Mouse (Mus musculus) lung, postnatal 0 days (tissue): ENCODE results near the gene Actc1. TPM values are rescaled to one million over a fixed set of nuclear protein-coding genes. Genes with fewer than 3 reads are reported as not detected.

Experiments
- ATAC-seq: fragments of 200-750 bp; cut with Nextera tagmentation; 2 replicates; pipeline ENCODE4 v1.8.0; 2017; ENCODE audit warnings: moderate library complexity
- DNase-seq: peaks from one replicate; pipeline ENCODE4 v3.0.0-alpha.2; 2016; ENCODE audit warnings: low spot score
- H3K27ac ChIP-seq: fragments of 300-500 bp; sonication (generic); 2 replicates; pipeline ENCODE4 v1.5.1; 2014; ENCODE audit warnings: antibody characterized with exemption, mild to moderate bottlenecking, low read length, mixed read lengths
- H3K27me3 ChIP-seq: fragments of 300-500 bp; sonication (generic); replicated peaks from 2 replicates; pipeline ENCODE4 v1.6.1; 2014; ENCODE audit warnings: low read length, mixed read lengths; ENCODE audit not compliant: insufficient read depth
- H3K36me3 ChIP-seq: fragments of 300-500 bp; sonication (generic); 2 replicates; pipeline ENCODE4 v1.6.1; 2014; ENCODE audit warnings: low read length, mixed read lengths; ENCODE audit not compliant: insufficient read depth
- H3K4me1 ChIP-seq: fragments of 300-500 bp; sonication (generic); 2 replicates; pipeline ENCODE4 v1.6.1; 2014; ENCODE audit warnings: antibody characterized with exemption, low read depth, low read length, mixed read lengths; ENCODE audit not compliant: insufficient read depth
- H3K4me2 ChIP-seq: fragments of 300-500 bp; sonication (generic); replicated peaks from 2 replicates; pipeline ENCODE4 v1.6.1; 2014; ENCODE audit warnings: low read depth, mild to moderate bottlenecking, low read length, moderate library complexity, mixed read lengths
- H3K4me3 ChIP-seq: fragments of 300-500 bp; sonication (generic); 2 replicates; pipeline ENCODE4 v1.5.1; 2014; ENCODE audit warnings: low read depth, low read length
- H3K9ac ChIP-seq: fragments of 300-500 bp; sonication (generic); replicated peaks from 2 replicates; pipeline ENCODE4 v1.6.1; 2014; ENCODE audit warnings: low read depth, mild to moderate bottlenecking
- H3K9me3 ChIP-seq: fragments of 300-500 bp; sonication (generic); 2 replicates; pipeline ENCODE4 v1.6.1; 2016; ENCODE audit warnings: low read length, mixed read lengths
- CTCF ChIP-seq: IDR thresholded peaks from 2 replicates; pipeline ENCODE4 v1.5.1; 2016; ENCODE audit warnings: antibody characterized with exemption, mild to moderate bottlenecking
- EP300 ChIP-seq: IDR thresholded peaks from 2 replicates; pipeline ENCODE4 v1.6.1; 2016; ENCODE audit warnings: antibody characterized with exemption, mild to moderate bottlenecking, control low read depth
- WGBS: fragments of 180-500 bp; shearing (Covaris S2); extraction: QIAGEN DNeasy Blood & Tissue Kit; methylation state at CpG from one replicate; pipeline ENCODE4 v1.1.7; 2014; 5-methylcytosine and 5-hydroxymethylcytosine counted together
- polyA plus RNA-seq: library from polyadenylated mRNA; unstranded; fragments of >200 nt; fragmentation: Nextera tagmentation; extraction: Ambion mirVana; gene quantifications from 2 replicates; pipeline ENCODE4 v1.2.1, GENCODE M21; 2015

The Actc1 gene
- polyA plus RNA-seq, 1 experiment from 2014 or later: 194 TPM

DNA sequence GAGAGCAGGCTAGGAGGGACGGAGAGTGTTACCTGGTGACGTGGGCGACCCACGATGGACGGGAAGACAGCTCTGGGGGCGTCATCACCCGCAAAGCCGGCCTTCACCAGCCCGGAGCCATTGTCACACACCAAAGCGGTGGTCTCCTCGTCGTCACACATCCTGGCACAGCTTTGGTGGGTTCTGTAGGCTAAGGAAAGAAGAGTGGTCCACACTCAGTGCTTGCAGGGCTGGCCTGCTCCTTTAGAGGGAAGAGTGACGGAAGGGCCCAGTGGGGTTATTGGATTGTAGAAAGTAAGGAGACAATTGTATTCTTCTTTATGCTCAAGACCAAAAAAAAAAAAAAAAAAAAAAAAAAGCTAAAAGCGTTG is 1.5 kb downstream of the Actc1 start:
- H3K27ac ChIP-seq: no peak overlapping the region
- H3K4me3 ChIP-seq: no peak overlapping the region
- ATAC-seq (no peak), DNase-seq (no peak)
- no peaks in the 10 kb centered on the region for H3K4me1 ChIP-seq
- H3K9me3 ChIP-seq: no peaks in the 10 kb centered on the region
- no peak overlapping the region for H3K9ac ChIP-seq
- WGBS: 85% methylated on average over 14 of the region's 14 CpGs
- no peak overlapping the region for H3K4me2 ChIP-seq
- no peaks in the 10 kb centered on the region for H3K36me3 ChIP-seq
- no peak for TF ChIP-seq EP300
- no peak for TF ChIP-seq CTCF
- H3K27me3 ChIP-seq: no peaks in the 10 kb centered on the region

DNA sequence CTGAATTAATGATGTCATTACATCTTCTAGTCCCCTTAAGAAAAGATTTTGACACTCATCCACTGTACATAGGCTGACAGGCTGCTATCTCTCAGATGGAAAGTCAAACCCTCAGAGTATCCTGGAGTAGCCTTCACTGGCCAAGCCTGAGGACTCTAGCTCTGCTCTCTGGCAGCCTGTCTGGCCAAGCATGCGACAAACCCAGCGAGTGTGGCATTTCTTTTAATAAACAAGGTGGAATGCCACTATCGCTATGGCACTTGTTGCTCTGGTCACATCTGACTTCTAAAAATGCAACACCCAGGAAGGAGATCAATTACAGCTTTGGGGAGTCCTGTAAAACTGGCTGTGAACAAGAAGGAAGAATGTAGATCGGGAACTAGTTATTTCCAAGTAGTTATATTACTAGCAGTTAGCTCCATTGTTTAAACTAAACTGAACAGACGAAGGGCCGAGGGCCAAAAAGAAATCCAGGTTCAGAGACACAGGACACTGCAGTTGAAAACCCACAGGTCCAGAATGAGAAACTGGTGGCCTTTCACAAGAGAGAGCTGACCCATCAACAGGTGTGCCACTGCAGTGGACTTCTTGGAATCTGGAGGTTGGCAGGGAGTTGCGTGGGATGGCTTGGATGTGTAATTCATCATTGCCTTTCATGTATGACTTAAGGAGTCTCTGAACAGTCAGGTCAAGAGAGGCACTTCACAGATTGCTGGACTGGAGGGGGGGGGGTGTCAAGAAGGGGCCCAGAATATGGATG is 2.1 kb downstream of the Actc1 start:
- 88% methylated on average over 7 of the region's 7 CpGs for WGBS
- no peak overlapping the region for H3K27ac ChIP-seq

DNA sequence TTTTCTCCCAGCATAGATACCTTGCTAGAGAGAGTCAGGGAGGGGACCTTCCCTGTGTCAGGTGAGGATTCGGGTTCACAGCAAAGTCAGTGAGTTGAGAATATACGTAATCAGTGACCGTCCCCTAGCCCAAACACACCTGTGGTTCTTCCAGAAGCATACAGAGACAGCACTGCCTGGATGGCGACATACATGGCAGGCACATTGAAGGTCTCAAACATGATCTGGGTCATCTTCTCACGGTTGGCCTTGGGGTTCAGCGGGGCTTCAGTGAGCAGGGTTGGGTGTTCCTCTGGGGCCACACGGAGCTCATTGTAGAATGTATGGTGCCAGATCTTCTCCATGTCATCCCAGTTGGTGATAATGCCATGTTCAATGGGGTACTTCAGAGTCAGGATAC is 3.2 kb downstream of the Actc1 start:
- Histone ChIP-seq H3K27ac (no peak overlapping the region), H3K4me2 (no peak overlapping the region), H3K27me3 (no peaks in the 10 kb centered on the region), H3K36me3 (no peaks in the 10 kb centered on the region), H3K9ac (no peak overlapping the region), H3K4me1 (no peaks in the 10 kb centered on the region), H3K4me3 (no peak overlapping the region), H3K9me3 (no peaks in the 10 kb centered on the region)
- DNase-seq (no peak), ATAC-seq (no peak)
- 89% methylated on average over 7 of the region's 7 CpGs for WGBS
- TF ChIP-seq EP300 (no peak), CTCF (no peak)

More for the DNA sequence above, 2.1 kb downstream of the Actc1 start:
- no peaks in the 10 kb centered on the region for H3K36me3 ChIP-seq
- DNase-seq: no peak
- ATAC-seq: no peak
- no peaks in the 10 kb centered on the region for H3K27me3 ChIP-seq
- H3K4me2 ChIP-seq: no peak overlapping the region
- no peaks in the 10 kb centered on the region for H3K4me1 ChIP-seq
- no peaks in the 10 kb centered on the region for H3K9me3 ChIP-seq
- H3K4me3 ChIP-seq: no peak overlapping the region
- no peak overlapping the region for H3K9ac ChIP-seq
- TF ChIP-seq CTCF: no peak

DNA sequence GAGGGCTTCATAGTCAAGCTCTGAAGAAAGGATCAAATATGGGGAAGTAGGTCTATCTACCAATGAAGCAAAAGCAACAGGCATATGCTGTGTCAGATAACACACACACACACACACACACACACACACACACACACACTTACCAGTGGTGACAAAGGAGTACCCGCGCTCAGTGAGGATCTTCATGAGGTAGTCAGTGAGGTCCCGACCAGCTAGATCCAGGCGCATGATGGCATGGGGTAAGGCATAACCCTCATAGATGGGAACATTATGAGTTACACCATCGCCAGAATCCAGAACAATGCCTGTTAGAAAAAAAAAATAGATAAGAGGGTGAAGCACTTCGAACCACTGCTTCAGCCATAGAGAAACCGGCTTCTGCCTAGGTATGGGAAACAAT is 4.0 kb downstream of the Actc1 start:
- ATAC-seq (no peak), DNase-seq (no peak)
- H3K9ac ChIP-seq: no peak overlapping the region
- TF ChIP-seq CTCF: no peak
- no peak for TF ChIP-seq EP300
- WGBS: 87% methylated on average over 7 of the region's 7 CpGs
- no peak overlapping the region for H3K27ac ChIP-seq
- H3K27me3 ChIP-seq: no peaks in the 10 kb centered on the region
- no peaks in the 10 kb centered on the region for H3K36me3 ChIP-seq
- H3K4me1 ChIP-seq: no peaks in the 10 kb centered on the region
- H3K4me3 ChIP-seq: no peak overlapping the region
- no peaks in the 10 kb centered on the region for H3K9me3 ChIP-seq
- no peak overlapping the region for H3K4me2 ChIP-seq

DNA sequence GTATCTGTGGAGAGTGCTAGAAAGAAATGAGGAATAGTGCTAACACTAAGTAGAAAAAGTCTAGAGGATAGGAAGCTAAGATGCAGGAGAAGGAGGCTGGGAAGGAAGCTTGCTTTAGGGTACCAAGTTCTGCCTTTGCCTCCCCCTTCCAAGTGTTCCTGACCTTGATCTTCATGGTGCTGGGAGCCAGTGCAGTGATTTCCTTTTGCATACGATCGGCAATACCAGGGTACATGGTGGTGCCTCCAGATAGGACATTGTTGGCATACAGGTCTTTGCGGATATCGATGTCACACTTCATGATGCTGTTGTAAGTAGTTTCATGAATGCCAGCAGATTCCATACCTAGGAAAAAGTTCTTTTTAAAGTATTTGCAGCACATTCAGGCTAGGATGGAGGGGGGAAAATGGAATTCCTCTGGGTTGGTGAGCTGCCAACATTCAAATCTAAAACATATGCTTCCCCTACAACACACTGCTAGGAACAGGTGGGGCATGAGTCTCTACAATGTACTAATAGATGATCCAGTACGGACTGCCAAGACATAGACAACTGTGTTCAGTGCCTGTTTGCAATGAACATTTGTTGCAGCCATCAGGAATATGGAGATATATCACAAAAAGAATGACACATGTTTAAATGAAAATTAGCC is 5.3 kb downstream of the Actc1 start:
- H3K9ac ChIP-seq: no peak overlapping the region
- H3K9me3 ChIP-seq: no peaks in the 10 kb centered on the region
- 88% methylated on average over 5 of the region's 5 CpGs for WGBS
- no peak overlapping the region for H3K4me2 ChIP-seq
- DNase-seq (no peak), ATAC-seq (no peak)
- no peak overlapping the region for H3K4me3 ChIP-seq
- no peaks in the 10 kb centered on the region for H3K4me1 ChIP-seq
- no peak for TF ChIP-seq EP300
- TF ChIP-seq CTCF: no peak
- no peak overlapping the region for H3K27ac ChIP-seq
- H3K27me3 ChIP-seq: no peaks in the 10 kb centered on the region
- no peaks in the 10 kb centered on the region for H3K36me3 ChIP-seq

DNA sequence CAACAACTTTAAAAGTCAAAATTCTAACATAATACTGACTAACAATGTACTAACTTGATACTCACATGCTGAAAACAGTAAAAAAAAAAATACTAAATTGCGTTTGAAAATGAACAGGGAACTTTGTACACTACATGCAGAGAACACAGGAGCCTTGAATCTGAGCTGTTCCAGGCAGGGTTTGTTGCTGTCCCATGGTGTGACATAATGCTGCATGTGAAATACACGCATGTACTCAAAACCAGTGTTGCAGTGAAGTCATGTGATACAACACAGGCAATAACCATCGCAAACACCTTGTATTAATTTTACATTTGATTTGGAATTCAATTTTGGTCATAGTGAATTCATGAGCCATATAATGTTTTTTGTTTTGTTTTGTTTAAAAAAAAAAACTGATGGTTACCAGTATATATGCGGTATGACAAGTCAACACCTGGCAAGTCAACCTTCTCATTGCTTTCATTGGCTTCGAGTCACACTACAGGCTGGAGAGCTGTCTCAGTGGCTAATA is 7.1 kb downstream of the Actc1 start:
- no peaks in the 10 kb centered on the region for H3K36me3 ChIP-seq
- TF ChIP-seq EP300: no peak
- no peak for TF ChIP-seq CTCF
- no peak overlapping the region for H3K27ac ChIP-seq
- H3K27me3 ChIP-seq: no peaks in the 10 kb centered on the region
- no peak overlapping the region for H3K9ac ChIP-seq
- H3K4me3 ChIP-seq: no peak overlapping the region
- H3K9me3 ChIP-seq: no peaks in the 10 kb centered on the region
- no peak for DNase-seq
- ATAC-seq: no peak
- H3K4me2 ChIP-seq: no peak overlapping the region
- H3K4me1 ChIP-seq: no peaks in the 10 kb centered on the region
- WGBS: 93% methylated on average over 5 of the region's 5 CpGs
